17 mouse cellular contexts compared by ENCODE assay signal in the genomic region with DNA sequence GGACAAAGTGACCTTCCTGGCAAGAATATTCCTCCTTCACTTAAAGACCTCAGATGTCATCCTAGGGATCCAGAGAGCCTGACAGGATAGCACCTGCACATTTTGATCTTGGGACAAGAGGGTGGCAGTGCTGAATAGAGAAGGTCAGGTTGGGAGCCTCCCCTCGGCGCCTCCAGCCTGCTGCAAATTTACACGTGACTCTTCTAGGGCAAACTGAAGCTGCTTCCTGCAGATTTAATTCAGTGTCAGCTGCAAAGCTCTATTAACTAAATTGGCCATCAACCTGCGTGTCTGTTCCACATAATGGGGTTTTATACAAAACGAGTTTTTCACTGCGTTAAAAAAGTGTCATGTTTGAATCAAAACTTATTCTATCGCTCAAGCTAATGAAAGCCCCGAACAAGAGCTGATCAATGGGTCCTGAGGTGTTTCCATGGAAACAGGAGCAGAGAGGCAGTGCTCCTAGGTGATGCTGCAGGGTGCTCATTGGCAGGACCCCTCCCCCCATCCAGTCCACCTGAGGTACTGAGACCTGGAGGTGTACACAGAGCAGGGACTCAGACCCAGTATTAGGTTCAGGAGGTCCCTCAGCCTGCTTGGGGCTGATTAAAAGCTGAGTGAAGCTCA.
A peak's percentile ranks its signal among the peaks of the same experiment; 100 is the strongest.
DNase-seq lines count a peak whose midpoint lies in the region; ATAC-seq lines count a peak whose summit lies in the region.
"Had no signal": no experiment of that assay in that cellular context is flagged by ENCODE, and none has a peak within 500 bp of the region (broad histone marks: within the 10 kb centered on the region; RNA-seq: fewer than 3 reads in every experiment).

No protein-coding gene starts in this region.

- H3K36me3 ChIP-seq in hindbrain, embryonic 11.5 days (ENCODE audit: control insufficient read depth, insufficient read depth, low read length), result no peaks in the 10 kb centered on the region
- no peaks in the 10 kb centered on the region for H3K36me3 ChIP-seq in hindbrain, embryonic 10.5 days
- no peaks in the 10 kb centered on the region for H3K36me3 ChIP-seq in forebrain, embryonic 14.5 days (ENCODE audit: control insufficient read depth, insufficient read depth, low read length)
- H3K36me3 ChIP-seq in hindbrain, embryonic 16.5 days (ENCODE audit: control insufficient read depth, insufficient read depth, low read length), result no peaks in the 10 kb centered on the region
- H3K36me3 ChIP-seq: embryonic facial prominence, embryonic 15.5 days; intestine, embryonic 15.5 days; limb, embryonic 10.5 days; liver, embryonic 13.5 days had no signal

- H3K4me2 ChIP-seq in hindbrain, embryonic 11.5 days (replicated peaks; ENCODE audit: low read depth, low read length), result no peak overlapping the region
- no peak overlapping the region for H3K4me2 ChIP-seq in forebrain, embryonic 14.5 days (ENCODE audit: low read length)
- H3K4me2 ChIP-seq in hindbrain, embryonic 16.5 days (ENCODE audit: low read length), result no peak overlapping the region
- H3K4me2 ChIP-seq: embryonic facial prominence, embryonic 15.5 days; intestine, embryonic 15.5 days; liver, embryonic 13.5 days had no signal

- no peak overlapping the region for H3K27ac ChIP-seq in hindbrain, embryonic 11.5 days (ENCODE audit: low read depth, low read length)
- no peak overlapping the region for H3K27ac ChIP-seq in hindbrain, embryonic 10.5 days
- H3K27ac ChIP-seq in forebrain, embryonic 14.5 days (ENCODE audit: low read depth, low read length), result no peak overlapping the region; the same call in 1 of the 2 replicates
- H3K27ac ChIP-seq in hindbrain, embryonic 16.5 days (ENCODE audit: low read depth, low read length), result 0 out of 2 replicates have a peak overlapping the region, but pooled peaks have one; percentile 18
- H3K27ac ChIP-seq: embryonic facial prominence, embryonic 15.5 days; intestine, embryonic 15.5 days; liver, embryonic 13.5 days had no signal

- H3K9ac ChIP-seq in hindbrain, embryonic 11.5 days (ENCODE audit: low read depth, low read length), result no peak overlapping the region
- H3K9ac ChIP-seq in forebrain, embryonic 14.5 days (ENCODE audit: low read length), result no peak overlapping the region
- H3K9ac ChIP-seq in hindbrain, embryonic 16.5 days (ENCODE audit: low read depth, low read length), result no peak overlapping the region
- H3K9ac ChIP-seq: embryonic facial prominence, embryonic 15.5 days; intestine, embryonic 15.5 days; liver, embryonic 13.5 days had no signal

- no peak overlapping the region for H3K4me3 ChIP-seq in hindbrain, embryonic 11.5 days (ENCODE audit: low read depth, low read length)
- no peak overlapping the region for H3K4me3 ChIP-seq in hindbrain, embryonic 10.5 days
- H3K4me3 ChIP-seq in forebrain, embryonic 14.5 days (ENCODE audit: low read depth, low read length), result no peak overlapping the region
- no peak overlapping the region for H3K4me3 ChIP-seq in hindbrain, embryonic 16.5 days (ENCODE audit: low read length)
- H3K4me3 ChIP-seq: embryonic facial prominence, embryonic 15.5 days; intestine, embryonic 15.5 days; limb, embryonic 10.5 days; liver, embryonic 13.5 days had no signal

- no peaks in the 10 kb centered on the region for H3K4me1 ChIP-seq in hindbrain, embryonic 11.5 days (replicated peaks; ENCODE audit: control insufficient read depth, insufficient read depth, low read length)
- peaks cover 19% of the 10 kb centered on the region for H3K4me1 ChIP-seq in hindbrain, embryonic 10.5 days (replicated peaks)
- H3K4me1 ChIP-seq in forebrain, embryonic 14.5 days (ENCODE audit: control insufficient read depth, insufficient read depth, low read length), result peaks cover 15% of the 10 kb centered on the region; the same call in 1 of the 2 replicates
- H3K4me1 ChIP-seq in hindbrain, embryonic 16.5 days (ENCODE audit: control insufficient read depth, insufficient read depth, low read depth, low read length), result peaks cover 14% of the 10 kb centered on the region
- H3K4me1 ChIP-seq: embryonic facial prominence, embryonic 15.5 days; intestine, embryonic 15.5 days; liver, embryonic 13.5 days had no signal

- DNase-seq in hindbrain, embryonic 11.5 days (ENCODE audit: low spot score), result peak; percentile 17
- no peak for DNase-seq in hindbrain, embryonic 10.5 days (ENCODE audit: low spot score)
- DNase-seq in forebrain, embryonic 14.5 days (ENCODE audit: low spot score), result peak; percentile 56
- peak; percentile 9 for DNase-seq in telencephalon, adult 2 months (ENCODE audit: low read depth, low spot score)
- DNase-seq in kidney, postnatal 36 days, result no peak
- DNase-seq: heart, adult 18-20 months; kidney, postnatal 14 days; layer of hippocampus, postnatal 36 days; liver, embryonic 13.5 days; right cerebral cortex, postnatal 25 days had no signal

- 64% methylated on average over 8 of the region's 8 CpGs for WGBS in hindbrain, embryonic 11.5 days
- WGBS in hindbrain, embryonic 10.5 days, result 60% methylated on average over 8 of the region's 8 CpGs
- WGBS in forebrain, embryonic 14.5 days, result 13% methylated on average over 8 of the region's 8 CpGs
- WGBS in hindbrain, embryonic 16.5 days, result 27% methylated on average over 8 of the region's 8 CpGs

- ATAC-seq in hindbrain, embryonic 11.5 days (ENCODE audit: low FRiP score), result peak; percentile 45; the same call in 1 of the 2 replicates
- ATAC-seq in forebrain, embryonic 14.5 days, result peak; percentile 44; the same call in 1 of the 2 replicates
- peak; percentile 81 for ATAC-seq in hindbrain, embryonic 16.5 days
- no peak for ATAC-seq in granulocyte monocyte progenitor cell, adult 5-6 weeks (replicated peaks; ENCODE audit: poor library complexity, severe bottlenecking)
- ATAC-seq: activated CD4-positive, CD25-positive, alpha-beta regulatory T cell, adult 4 months; CD4-positive, CD25-positive, alpha-beta regulatory T cell, adult 4 months; intestine, embryonic 15.5 days had no signal

- no peaks in the 10 kb centered on the region for H3K27me3 ChIP-seq in hindbrain, embryonic 11.5 days (ENCODE audit: control insufficient read depth, insufficient read depth, low read length)
- H3K27me3 ChIP-seq in hindbrain, embryonic 10.5 days (ENCODE audit: insufficient read depth, poor library complexity, severe bottlenecking), result no peaks in the 10 kb centered on the region
- no peaks in the 10 kb centered on the region for H3K27me3 ChIP-seq in forebrain, embryonic 14.5 days (replicated peaks; ENCODE audit: control insufficient read depth, insufficient read depth, low read length)
- H3K27me3 ChIP-seq in hindbrain, embryonic 16.5 days (replicated peaks; ENCODE audit: control insufficient read depth, insufficient read depth, low read length), result no peaks in the 10 kb centered on the region
- H3K27me3 ChIP-seq: embryonic facial prominence, embryonic 15.5 days; intestine, embryonic 15.5 days; liver, embryonic 13.5 days had no signal

- no peaks in the 10 kb centered on the region for H3K9me3 ChIP-seq in hindbrain, embryonic 11.5 days (ENCODE audit: control insufficient read depth, low read length)
- H3K9me3 ChIP-seq in hindbrain, embryonic 10.5 days, result no peaks in the 10 kb centered on the region
- no peaks in the 10 kb centered on the region for H3K9me3 ChIP-seq in forebrain, embryonic 14.5 days (replicated peaks; ENCODE audit: control insufficient read depth, low read length)
- no peaks in the 10 kb centered on the region for H3K9me3 ChIP-seq in hindbrain, embryonic 16.5 days (ENCODE audit: control insufficient read depth, low read length)
- H3K9me3 ChIP-seq: embryonic facial prominence, embryonic 15.5 days; intestine, embryonic 15.5 days; limb, embryonic 10.5 days; liver, embryonic 13.5 days had no signal

Comparison
In these comparisons a context has a peak if more than half of its experiments do, and no peak if none do; other contexts are left out.
1. DNase-seq: peak in hindbrain, embryonic 11.5 days (single experiment), forebrain, embryonic 14.5 days (single experiment) and telencephalon, adult 2 months (single experiment); none in hindbrain, embryonic 10.5 days (single experiment) and kidney, postnatal 36 days (0 of 2).